Mouse (Mus musculus) cerebellum, adult 11 months (tissue): ENCODE results near the gene Nrxn1.
"Not testable (repeated sequence)": the region's sequence is repeated elsewhere in the genome, so short reads cannot be mapped to it uniquely, and the experiment has no call there.

Experiments
- DNase-seq: peaks from one replicate; pipeline ENCODE4 v3.0.0; 2022

Nrxn1 gene

GRCm38 (mm10) chr17:90238964-90239363 lies 853.9 kb downstream of the Nrxn1 start:
- DNase-seq: no peak

DNA sequence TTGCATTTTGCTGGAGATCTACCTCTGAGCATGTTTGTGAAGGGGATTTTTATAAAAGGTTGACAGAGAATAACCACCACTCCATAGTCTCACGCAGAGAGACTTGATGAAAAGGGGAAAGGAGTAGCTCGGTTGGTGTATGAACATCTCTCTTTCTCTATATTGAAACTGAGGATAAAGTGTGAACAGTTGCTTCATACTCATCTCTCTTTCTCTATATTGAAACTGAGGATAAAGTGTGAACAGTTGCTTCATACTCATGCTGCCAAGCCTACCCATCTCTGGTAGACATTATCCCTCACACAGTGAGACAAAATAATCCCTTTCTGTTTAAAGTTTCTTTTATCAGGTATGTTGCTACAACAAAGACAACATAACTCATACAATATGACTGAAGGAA lies 854.4 kb downstream of the Nrxn1 start:
- DNase-seq: no peak

- not testable (repeated sequence) for DNase-seq
Observed at GRCm38 (mm10) chr17:90235674-90236073, 857.2 kb downstream of the Nrxn1 start.

DNA sequence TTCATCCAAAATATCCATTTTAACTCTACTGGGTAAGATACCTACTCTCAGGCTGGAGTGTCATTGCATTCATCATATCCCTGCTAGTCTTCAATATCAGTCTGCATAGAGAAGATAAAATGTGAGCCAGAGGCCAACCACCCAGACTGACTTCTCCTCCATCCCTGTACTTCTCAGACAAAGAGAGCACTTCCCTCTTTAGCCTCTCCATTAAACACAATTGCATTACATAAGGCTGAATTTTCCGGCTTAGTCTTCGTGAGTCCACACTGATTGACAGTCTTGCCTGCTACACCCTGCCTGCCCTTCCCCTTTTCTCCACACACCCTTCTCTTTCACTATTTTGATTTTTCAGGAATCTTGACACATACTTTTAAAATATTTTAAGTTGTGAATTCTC lies 858.1 kb downstream of the Nrxn1 start:
- no peak for DNase-seq

GRCm38 (mm10) chr17:90208547-90208946 lies 884.3 kb downstream of the Nrxn1 start:
- no peak for DNase-seq

GRCm38 (mm10) chr17:90207617-90208016 lies 885.3 kb downstream of the Nrxn1 start:
- no peak for DNase-seq

DNA sequence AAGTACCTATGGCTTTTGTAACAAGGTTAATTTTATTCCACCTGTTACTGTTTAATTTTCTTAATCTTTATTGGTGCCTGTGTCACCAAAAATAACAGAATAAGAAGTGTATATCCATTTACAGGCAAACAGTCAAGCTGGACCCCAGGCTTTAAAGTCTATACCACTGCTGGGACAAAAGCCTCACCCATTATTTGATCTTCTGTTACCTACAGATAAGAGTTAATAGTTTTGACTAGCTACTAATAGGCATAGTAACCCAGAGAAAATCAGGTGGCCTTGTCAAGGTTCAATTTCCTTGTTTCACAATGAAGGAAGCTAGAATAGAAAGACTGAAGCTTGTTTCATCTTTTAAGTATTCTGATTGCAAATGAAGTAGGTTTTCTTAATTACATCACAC lies 888.9 kb downstream of the Nrxn1 start:
- DNase-seq: no peak

DNA sequence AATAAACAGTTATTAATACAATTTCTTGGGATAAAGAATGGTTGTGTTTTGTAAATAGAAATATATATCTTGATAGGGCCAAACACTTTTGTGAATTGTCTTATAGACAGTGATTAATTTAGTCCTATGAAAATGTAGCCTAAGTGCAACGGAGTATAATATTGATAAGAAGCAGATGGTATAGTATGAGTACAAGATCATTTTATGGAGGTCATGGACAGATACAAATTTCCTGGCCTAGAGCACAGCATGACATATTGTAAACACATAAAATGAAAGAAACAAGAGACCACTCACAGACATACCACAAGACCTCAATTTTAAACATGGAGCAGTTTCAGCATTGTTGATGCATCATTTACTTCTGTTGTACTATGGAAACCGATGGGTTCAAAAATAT lies 890.1 kb downstream of the Nrxn1 start:
- no peak for DNase-seq

- DNase-seq: no peak
Observed at GRCm38 (mm10) chr17:90196772-90197171, 896.1 kb downstream of the Nrxn1 start.

GRCm38 (mm10) chr17:90141602-90142001 lies 951.3 kb downstream of the Nrxn1 start:
- DNase-seq: peak; percentile 27

DNA sequence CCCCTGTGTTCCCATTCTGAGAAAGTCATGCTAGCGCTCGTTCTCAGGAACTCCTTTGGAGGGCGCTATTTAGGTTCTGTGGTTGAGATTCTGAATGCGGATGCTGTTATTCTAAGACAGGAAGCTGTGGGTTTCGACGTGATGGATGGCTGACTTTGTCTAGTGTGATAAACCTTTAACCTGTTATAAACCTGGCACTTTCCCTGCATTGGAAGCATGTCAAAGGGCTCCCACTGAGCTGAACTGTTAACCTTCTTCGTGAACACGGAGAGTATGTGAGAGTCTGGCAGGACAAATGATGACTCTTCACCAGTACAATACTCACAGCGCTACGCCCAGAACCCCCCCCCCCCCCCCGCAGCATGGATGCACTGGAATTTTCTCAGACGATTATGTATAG lies 962.0 kb downstream of the Nrxn1 start:
- peak; percentile 36 for DNase-seq

- DNase-seq: no peak
Observed at GRCm38 (mm10) chr17:90129183-90129582, 963.7 kb downstream of the Nrxn1 start.

DNA sequence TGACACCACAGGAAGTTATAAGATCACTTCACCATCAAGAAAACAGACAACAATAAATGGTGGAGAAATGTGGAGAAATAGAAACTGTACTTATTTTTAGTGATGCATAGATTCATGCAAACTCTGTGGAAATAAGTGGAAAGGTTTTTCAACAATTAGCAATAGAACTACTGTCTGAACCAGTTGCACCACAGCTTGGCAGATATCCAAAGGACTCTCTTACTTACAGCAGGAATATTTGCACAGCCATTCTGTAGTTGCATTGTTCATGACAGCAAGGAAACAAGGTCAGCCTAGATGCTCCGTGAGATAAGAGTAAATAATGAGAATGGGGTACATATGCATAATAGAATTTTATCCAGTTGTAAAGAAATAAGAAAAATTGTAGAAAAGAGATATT lies 965.3 kb downstream of the Nrxn1 start:
- no peak for DNase-seq

GRCm38 (mm10) chr17:90122796-90123481 lies 969.9 kb downstream of the Nrxn1 start:
- no peak for DNase-seq

DNA sequence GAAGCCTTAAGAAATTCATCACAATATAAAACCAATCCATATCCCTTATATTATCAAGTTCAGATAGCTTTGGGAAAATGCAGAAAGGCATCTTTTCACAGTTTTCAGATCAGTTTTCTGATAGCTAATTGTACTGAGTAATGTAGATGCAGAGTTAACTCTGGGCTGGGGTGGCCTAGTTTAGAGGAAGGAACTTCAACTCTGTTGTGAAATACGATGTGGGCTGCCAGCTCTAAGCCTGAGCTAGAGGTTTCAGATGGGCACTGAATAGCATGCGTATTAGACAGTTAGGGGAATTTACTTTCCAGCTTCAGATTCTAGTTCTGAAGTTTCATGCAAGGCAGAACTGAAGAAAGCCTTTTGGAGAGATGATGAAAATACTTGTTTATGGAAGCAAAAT lies 976.6 kb downstream of the Nrxn1 start:
- DNase-seq: no peak

- DNase-seq: no peak
Observed at GRCm38 (mm10) chr17:90094999-90095398, 997.9 kb downstream of the Nrxn1 start.

DNA sequence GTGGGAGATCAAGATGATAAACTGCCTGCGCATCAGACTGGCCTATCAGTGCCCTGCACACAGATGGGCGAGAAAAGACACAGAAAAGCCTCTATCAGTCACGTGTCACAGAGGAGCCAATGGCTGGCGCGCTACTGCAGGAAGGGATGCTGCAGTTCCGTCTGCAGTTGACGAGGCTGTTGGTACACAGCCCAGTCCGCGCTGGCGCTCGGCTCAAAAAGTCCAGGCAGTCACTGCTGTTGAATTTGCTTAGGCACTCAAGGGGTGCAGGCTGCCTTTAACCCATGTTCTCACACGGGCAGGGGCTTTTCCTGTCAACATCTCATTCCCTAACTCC lies 1004.6 kb downstream of the Nrxn1 start:
- DNase-seq: peak; percentile 95

DNA sequence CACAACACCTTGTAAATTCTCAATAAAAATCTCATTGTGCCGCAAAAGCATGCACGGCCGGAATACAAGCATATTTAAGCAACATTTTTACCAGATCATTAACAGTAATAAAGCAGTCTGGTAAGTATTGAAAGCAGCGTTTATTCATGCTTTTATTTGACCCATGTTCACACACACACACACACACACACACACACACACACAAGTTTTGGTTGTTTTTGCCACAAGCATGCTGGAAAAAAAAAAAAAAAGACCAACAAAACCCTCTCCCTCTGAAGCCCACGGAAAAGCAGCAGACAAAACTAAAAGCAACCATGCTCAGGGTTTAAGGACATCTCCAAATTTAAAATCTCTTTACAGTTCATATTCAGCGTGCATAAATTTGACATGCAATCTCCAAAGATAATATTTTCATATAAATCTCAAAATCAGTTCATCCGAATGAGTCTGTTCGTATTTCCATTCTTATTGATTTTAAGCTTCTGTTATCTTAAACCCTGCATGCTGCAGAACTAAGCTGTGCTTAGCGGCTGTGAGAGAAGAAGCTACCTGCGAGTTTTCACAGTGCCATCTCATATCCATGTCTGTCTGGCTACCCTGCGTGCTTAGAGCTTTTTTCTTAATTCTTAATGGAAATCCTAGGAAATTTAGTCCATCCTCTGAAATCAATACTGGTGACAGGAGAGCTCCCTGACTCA lies 1005.1 kb downstream of the Nrxn1 start:
- no peak for DNase-seq

GRCm38 (mm10) chr17:90086826-90087225 lies 1006.0 kb downstream of the Nrxn1 start:
- DNase-seq: peak; percentile 90

DNA sequence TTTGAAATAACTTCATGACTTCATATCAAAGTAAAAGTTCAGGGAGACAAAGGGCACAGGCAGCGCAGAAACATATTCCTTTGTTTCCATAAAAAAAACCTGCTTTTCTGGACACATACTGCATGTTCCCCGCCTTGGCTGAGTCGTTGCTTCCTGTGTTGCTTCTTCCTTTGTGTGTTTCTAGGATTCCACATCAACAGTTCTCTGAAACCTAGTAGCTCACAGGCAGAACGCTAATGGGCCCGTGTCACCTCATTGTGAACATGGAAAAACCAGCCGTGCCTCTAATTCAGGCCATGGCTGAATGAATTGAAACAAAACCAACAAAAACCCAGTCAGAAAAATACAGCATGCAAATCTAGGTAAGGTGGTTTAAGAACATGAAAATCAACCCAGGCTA lies 1013.9 kb downstream of the Nrxn1 start:
- no peak for DNase-seq

- no peak for DNase-seq
Observed at GRCm38 (mm10) chr17:90078488-90078887, 1014.4 kb downstream of the Nrxn1 start.

- DNase-seq: no peak
Observed at GRCm38 (mm10) chr17:90062866-90063265, 1030.0 kb downstream of the Nrxn1 start.

- no peak for DNase-seq
Observed at GRCm38 (mm10) chr17:90060872-90061271, 1032.0 kb downstream of the Nrxn1 start.

DNA sequence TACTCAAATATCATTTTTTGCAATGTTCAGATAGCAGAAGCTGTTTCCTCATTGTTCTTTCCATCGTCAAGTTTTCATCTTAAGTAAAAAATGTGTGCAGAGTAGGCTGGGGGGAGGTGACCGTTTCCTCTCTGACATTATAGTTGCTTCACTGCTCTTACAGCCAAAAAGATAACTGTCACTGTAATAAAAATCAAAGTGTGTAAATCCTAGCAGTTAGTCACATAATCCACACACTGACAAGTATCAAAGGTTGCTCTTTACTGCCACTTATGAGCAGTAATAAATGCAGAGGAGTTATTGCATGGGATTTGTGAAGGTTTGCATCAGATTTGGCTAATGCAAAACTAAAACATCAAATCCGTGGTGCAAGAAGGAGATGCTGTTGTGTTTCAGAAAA lies 1032.7 kb downstream of the Nrxn1 start:
- DNase-seq: no peak
